Mouse (Mus musculus): ENCODE measurements around the gene Gm35315.
A peak's percentile ranks its signal among the peaks of the same experiment; 100 is the strongest.

DNA sequence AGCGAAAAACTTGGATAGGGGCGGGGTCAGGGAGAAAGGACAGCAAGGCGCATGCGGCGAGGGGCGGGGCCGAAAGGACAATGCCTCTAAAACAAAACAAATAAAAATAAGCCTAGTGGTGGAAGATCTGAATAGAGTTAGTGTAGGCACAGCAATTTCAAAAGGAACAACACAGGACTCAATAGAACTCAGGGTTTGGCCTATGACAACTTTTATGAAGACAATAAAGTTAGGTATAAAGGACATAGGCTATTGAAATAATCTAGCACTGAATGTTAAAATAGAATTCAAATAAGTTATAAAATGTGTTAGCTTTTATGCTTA lies 14.0 kb upstream of the Gm35315 start:
- TF ChIP-seq CTCF (IDR thresholded peaks at IDR 0.05; ENCODE audit: insufficient read depth, low read length) (0 out of 2 replicates have a peak, but pooled peaks have one; percentile 5), POLR2A (IDR thresholded peaks at IDR 0.05; ENCODE audit: borderline replicate concordance, extremely low read depth, low read depth, low read length) (no peak)
